Mouse (Mus musculus) midbrain, embryonic 16.5 days (tissue): ENCODE measurements at regions not wholly inside any gene's neighbourhood (a gene's known extent, or its start where the extent isn't known, plus 50 kb on each side); places are given as distances from the start of the nearest gene placed in this dataset.
A peak's percentile ranks its signal among the peaks of the same experiment; 100 is the strongest.

Experiments
- ATAC-seq: fragments of 200-750 bp; cut with Nextera tagmentation; 2 replicates; pipeline ENCODE4 v1.8.0; 2017; ENCODE audit warnings: moderate TSS enrichment
- H3K27ac ChIP-seq: fragments of 300-500 bp; sonication (generic); 2 replicates; pipeline ENCODE4 v1.5.1; 2014; ENCODE audit warnings: mild to moderate bottlenecking, low read length, mixed read lengths
- H3K27me3 ChIP-seq: fragments of 300-500 bp; sonication (generic); 2 replicates; pipeline ENCODE4 v1.6.1; 2014; ENCODE audit warnings: low read depth, low read length, mixed read lengths; ENCODE audit not compliant: control insufficient read depth, insufficient read depth
- H3K36me3 ChIP-seq: fragments of 300-500 bp; sonication (generic); 2 replicates; pipeline ENCODE4 v1.6.1; 2014; ENCODE audit warnings: mild to moderate bottlenecking, low read length, moderate library complexity, mixed read lengths; ENCODE audit not compliant: control insufficient read depth, insufficient read depth
- H3K4me1 ChIP-seq: fragments of 300-500 bp; sonication (generic); 2 replicates; pipeline ENCODE4 v1.6.1; 2014; ENCODE audit warnings: mild to moderate bottlenecking, low read length, mixed read lengths; ENCODE audit not compliant: control insufficient read depth, insufficient read depth
- H3K4me2 ChIP-seq: fragments of 300-500 bp; sonication (generic); 2 replicates; pipeline ENCODE4 v1.6.1; 2014; ENCODE audit warnings: mild to moderate bottlenecking, low read length, mixed read lengths
- H3K4me3 ChIP-seq: fragments of 300-500 bp; sonication (generic); 2 replicates; pipeline ENCODE4 v1.5.1; 2014; ENCODE audit warnings: low read depth, mild to moderate bottlenecking, low read length, moderate library complexity, mixed read lengths
- H3K9ac ChIP-seq: fragments of 300-500 bp; sonication (generic); 2 replicates; pipeline ENCODE4 v1.6.1; 2014; ENCODE audit warnings: low read depth, low read length, mixed read lengths
- H3K9me3 ChIP-seq: fragments of 300-500 bp; sonication (generic); replicated peaks from 2 replicates; pipeline ENCODE4 v1.6.1; 2014; ENCODE audit warnings: mild to moderate bottlenecking, low read length, mixed read lengths; ENCODE audit not compliant: control insufficient read depth, poor library complexity, severe bottlenecking
- WGBS: fragments of 180-500 bp; shearing (Covaris S2); extraction: QIAGEN DNeasy Blood & Tissue Kit; methylation state at CpG from one replicate; pipeline ENCODE4 v1.1.7; 2014; 5-methylcytosine and 5-hydroxymethylcytosine counted together

DNA sequence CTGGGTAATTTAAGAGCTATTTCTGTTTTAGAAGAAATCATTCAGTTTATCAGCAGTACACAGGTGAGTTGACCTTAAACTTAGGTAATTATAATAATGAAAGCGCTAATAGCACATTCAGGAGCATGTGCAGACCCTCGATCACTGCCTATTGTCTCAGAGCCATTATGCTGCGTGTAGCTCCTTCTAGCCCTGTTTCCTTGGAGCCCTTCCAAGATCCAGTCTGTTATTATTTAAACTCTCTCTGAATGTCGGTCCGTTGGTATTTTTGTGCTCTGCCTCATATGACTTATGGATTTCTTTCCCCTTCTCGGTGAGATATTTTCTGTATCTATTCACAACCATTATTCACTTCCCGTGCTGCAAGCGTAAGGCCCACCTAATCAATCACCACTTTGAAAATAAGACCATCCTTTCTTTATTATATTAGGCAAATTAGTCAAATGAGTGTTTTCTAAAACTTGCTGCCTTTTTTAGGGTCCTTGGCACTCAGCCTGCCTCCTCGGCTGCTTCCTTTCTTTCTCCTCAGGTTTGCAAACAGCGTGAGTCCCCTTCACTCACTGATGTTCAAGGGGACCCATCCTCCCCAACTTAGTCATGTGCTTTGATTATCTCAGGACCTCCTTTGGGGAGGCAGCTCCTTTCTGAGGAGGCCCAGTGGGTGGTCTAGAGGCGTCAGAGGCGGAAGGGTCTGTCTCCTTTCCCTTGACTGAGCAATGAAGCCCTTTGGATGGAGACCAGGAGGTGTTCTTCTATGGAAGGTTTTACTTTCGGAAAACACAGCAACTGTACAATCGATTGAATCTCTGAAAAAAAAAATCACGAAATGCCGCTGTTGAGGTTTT is 152.9 kb downstream of the Cdca7 start:
- H3K27ac ChIP-seq: no peak overlapping the region
- H3K9ac ChIP-seq: no peak overlapping the region
- no peaks in the 10 kb centered on the region for H3K27me3 ChIP-seq
- H3K9me3 ChIP-seq: no peaks in the 10 kb centered on the region
- H3K4me1 ChIP-seq: peaks cover 11% of the 10 kb centered on the region
- no peak overlapping the region for H3K4me3 ChIP-seq
- ATAC-seq: no peak
- peak overlapping the region; percentile 11; the same call in 1 of the 2 replicates for H3K4me2 ChIP-seq
- no peaks in the 10 kb centered on the region for H3K36me3 ChIP-seq
- WGBS: 36% methylated on average over 16 of the region's 16 CpGs

DNA sequence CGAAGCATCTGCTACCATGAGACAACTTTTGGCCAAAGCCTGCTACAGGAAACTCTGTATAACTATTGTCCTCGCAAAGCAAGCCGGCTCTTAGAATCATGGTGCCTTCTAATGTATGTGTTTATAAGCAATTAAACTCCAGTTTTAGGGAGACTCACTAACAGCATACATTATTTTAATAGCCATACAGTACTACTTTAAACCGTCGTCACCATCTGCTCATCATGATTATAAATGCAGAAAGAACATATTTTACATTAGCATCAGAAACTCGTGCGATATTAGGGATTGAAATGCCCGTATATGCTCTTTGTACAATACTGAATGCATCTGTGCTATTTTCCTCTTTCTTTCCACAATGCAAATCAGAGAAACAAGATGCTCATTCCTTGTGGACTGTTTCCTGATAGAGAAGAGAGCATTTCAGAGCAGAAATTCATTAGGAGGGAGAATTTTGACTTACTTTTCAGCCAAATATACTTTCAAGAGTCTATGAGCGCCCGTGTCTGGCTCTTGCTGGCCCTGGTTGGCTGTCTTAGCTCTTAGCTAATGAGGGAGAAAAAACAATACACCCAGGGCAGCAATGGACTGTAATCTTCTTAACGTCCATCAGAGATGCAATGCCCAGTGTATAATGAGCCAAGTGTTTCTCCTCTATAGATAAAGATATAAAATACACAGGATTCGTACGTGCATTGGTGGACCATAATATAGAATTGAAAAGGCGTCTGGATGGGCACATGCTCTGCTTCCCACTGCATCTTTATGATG is 153.9 kb downstream of the Cdca7 start:
- no peak overlapping the region for H3K27ac ChIP-seq

DNA sequence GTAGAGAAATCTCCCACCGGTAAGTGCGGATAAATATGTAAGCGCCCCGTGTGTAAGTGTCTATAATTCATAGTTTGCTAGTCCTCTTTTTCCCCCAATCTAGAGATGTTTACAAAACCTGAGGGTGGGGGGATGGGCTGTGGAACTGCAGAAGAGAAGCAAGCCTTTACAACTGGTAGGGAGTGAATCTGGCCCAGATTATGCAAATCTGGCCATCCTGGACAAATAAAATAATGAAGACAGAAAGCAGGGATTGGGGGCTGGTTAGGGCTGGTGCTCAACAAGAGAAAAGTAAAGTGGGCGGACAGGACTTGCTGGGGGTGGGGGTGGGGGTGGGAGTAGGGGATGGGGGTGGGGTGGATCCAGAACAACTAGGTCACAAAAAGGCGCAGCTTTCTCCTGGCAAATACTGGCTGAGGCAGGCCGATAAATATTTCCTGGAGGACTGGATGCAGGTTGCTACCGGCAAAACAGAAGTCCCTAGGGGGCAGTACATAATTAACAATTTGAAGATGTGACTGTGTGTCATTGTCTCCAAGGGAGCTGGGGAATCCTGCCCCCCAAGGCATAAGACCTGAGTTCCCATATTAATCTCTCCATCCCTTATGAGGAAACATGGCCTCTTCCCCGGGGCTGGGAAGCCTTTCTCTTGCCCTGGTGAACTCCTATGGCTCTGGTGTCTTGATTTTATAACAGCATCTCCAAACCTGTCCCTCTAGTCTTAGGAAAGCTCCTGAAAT is 162.1 kb downstream of the Cdca7 start:
- H3K27me3 ChIP-seq: no peaks in the 10 kb centered on the region
- H3K9ac ChIP-seq: no peak overlapping the region
- WGBS: 41% methylated on average over 9 of the region's 9 CpGs
- H3K4me1 ChIP-seq: peaks cover 11% of the 10 kb centered on the region
- H3K9me3 ChIP-seq: no peaks in the 10 kb centered on the region
- H3K4me2 ChIP-seq: no peak overlapping the region
- no peak overlapping the region for H3K27ac ChIP-seq
- ATAC-seq: no peak
- no peaks in the 10 kb centered on the region for H3K36me3 ChIP-seq
- H3K4me3 ChIP-seq: no peak overlapping the region

More for the DNA sequence above, 153.9 kb downstream of the Cdca7 start:
- Histone ChIP-seq H3K36me3 (no peaks in the 10 kb centered on the region), H3K4me3 (no peak overlapping the region), H3K9ac (no peak overlapping the region), H3K4me2 (no peak overlapping the region), H3K9me3 (no peaks in the 10 kb centered on the region), H3K4me1 (peaks cover 11% of the 10 kb centered on the region), H3K27me3 (no peaks in the 10 kb centered on the region)
- ATAC-seq: no peak
- WGBS: 54% methylated on average over 14 of the region's 14 CpGs

DNA sequence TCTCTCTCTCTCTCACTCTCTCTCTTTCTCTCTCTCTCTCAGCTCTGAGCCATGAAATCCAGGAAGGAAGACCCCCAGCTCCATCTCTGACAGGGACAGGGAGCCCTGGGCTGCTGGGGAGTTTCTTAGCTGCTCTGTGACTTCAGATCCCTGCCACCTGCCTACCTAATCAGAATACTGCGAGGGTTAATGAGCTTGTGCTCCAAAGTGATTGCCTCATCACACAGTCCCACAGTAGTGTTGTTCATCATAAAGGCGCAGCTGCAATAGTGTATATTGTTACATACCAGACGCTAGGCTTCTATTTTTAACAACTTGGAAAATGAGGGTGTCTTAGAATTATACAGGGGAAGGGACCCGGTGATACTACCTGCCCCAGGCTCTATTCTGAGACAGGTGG is 163.1 kb downstream of the Cdca7 start:
- Histone ChIP-seq H3K4me3 (no peak overlapping the region), H3K9me3 (no peaks in the 10 kb centered on the region), H3K27ac (no peak overlapping the region), H3K4me1 (peaks cover 11% of the 10 kb centered on the region), H3K9ac (no peak overlapping the region), H3K36me3 (no peaks in the 10 kb centered on the region), H3K4me2 (no peak overlapping the region), H3K27me3 (no peaks in the 10 kb centered on the region)
- 53% methylated on average over 4 of the region's 4 CpGs for WGBS
- ATAC-seq: no peak

DNA sequence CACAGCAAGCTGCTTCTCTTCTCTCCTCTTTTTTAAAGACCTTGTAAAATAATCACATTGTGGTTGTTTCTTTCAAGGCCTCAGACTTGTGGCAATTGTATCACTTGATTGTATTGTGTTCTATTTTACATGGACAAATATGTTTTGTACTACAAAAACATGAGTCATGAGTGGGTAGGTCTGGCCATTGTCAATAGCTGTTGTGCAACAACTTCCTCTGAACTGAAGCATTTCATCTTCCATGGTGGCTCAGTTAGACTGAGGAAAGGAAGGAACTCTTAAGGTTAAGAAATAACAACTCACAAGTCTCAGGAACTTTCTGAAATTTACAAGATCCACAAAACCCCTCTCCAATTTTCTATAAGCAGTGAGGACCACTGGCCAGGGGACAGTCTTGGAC is 165.3 kb downstream of the Cdca7 start:
- no peaks in the 10 kb centered on the region for H3K9me3 ChIP-seq
- no peak for ATAC-seq
- no peak overlapping the region for H3K27ac ChIP-seq
- H3K36me3 ChIP-seq: no peaks in the 10 kb centered on the region
- no peak overlapping the region for H3K9ac ChIP-seq
- no peak overlapping the region for H3K4me2 ChIP-seq
- no peaks in the 10 kb centered on the region for H3K27me3 ChIP-seq
- H3K4me1 ChIP-seq: peaks cover 11% of the 10 kb centered on the region
- H3K4me3 ChIP-seq: no peak overlapping the region

DNA sequence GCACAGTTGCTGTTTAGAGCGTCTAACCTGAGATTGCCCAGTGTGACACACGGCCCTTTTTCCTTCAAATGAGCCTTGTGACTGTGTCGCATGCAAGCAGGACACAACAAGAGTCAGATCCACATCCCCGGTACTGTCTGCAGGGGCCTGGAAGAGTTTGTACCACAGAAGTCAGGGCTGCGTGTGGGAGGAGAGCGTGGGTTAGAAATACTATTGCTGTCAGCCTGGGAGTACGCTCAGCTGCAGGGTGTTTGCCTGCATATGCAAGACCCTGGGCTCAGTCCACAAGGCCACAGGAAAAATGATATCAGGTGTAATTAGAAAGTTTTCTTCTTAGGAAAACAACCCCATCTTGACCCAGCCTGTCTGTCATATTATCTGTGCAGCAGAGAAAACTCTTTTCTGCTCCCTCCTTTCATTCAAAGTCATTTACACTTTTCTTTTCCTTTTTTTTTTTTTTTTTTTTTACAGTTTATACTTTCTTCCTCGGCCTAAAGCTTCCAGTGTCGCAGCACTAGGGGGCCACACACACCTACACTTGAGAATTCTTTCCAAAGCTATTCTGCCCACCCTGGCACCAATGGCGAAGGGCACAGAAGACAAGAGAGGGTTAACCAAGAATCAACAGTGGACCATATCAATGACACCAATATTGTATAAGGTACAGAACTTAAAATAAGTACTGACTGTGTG is 168.3 kb downstream of the Cdca7 start:
- WGBS: 86% methylated on average over 10 of the region's 10 CpGs

DNA sequence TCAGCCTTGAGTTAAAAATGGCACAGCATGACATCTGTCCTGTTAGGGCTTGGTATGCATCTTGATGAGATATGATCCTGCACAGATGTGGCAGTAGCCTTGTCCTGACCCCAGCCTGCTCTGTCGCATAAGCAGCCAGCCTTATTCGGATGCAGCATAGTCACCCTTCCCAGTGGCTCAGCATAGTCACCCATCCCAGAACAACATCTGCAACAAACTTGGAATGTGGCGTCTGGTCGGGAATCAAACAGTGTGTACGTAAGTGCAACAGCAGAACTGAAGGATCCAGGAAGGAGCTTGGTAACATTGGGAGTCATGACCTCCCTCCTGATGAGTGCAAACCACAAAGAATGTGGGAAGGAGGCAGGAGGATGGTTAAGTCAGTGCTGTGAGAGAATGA is 171.7 kb downstream of the Cdca7 start:
- no peak for ATAC-seq
- WGBS: 78% methylated on average over 5 of the region's 5 CpGs
- H3K27ac ChIP-seq: no peak overlapping the region
- H3K9ac ChIP-seq: no peak overlapping the region
- H3K4me2 ChIP-seq: no peak overlapping the region
- H3K36me3 ChIP-seq: no peaks in the 10 kb centered on the region
- H3K9me3 ChIP-seq: no peaks in the 10 kb centered on the region
- no peak overlapping the region for H3K4me3 ChIP-seq
- no peaks in the 10 kb centered on the region for H3K27me3 ChIP-seq
- no peaks in the 10 kb centered on the region for H3K4me1 ChIP-seq

More for the DNA sequence above, 168.3 kb downstream of the Cdca7 start:
- Histone ChIP-seq H3K4me2 (no peak overlapping the region), H3K27ac (no peak overlapping the region), H3K27me3 (no peaks in the 10 kb centered on the region), H3K4me1 (peaks cover under 1% of the 10 kb centered on the region; the same call in 1 of the 2 replicates), H3K9me3 (no peaks in the 10 kb centered on the region), H3K4me3 (no peak overlapping the region), H3K9ac (no peak overlapping the region), H3K36me3 (no peaks in the 10 kb centered on the region)
- no peak for ATAC-seq

DNA sequence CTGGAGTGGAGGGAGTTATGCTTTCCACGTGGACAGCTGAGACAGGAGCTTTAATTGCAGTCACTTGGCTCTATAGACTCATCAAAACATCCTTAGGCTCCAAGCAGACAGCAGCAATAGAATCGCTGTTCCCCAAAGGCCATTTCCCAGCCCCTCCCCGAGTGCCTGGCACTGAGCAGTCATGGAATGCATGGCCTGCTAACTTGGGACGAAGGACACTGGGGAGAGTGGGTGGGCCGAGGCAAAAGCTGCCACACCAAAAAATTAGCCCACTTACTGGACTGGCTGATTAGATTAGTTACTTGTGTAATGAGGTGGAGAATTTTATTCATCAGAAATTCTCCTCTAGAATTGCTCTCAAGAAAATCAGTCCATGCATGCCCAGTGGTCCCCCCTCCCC is 172.3 kb downstream of the Cdca7 start:
- ATAC-seq: no peak
- Histone ChIP-seq H3K4me1 (no peaks in the 10 kb centered on the region), H3K4me3 (no peak overlapping the region), H3K4me2 (no peak overlapping the region), H3K27me3 (no peaks in the 10 kb centered on the region), H3K9ac (no peak overlapping the region), H3K27ac (no peak overlapping the region), H3K36me3 (no peaks in the 10 kb centered on the region), H3K9me3 (no peaks in the 10 kb centered on the region)
- whole genome bisulfite sequencing: 61% methylated on average over 5 of the region's 5 CpGs
